Mouse (Mus musculus) lung, postnatal 25 days (tissue): Measurements from ENCODE around the gene Cplx3.
A peak's percentile ranks its signal among the peaks of the same experiment; 100 is the strongest.

Experiments used
- DNase-seq: peaks from one replicate; pipeline ENCODE4 v3.0.0; 2022; ENCODE audit warnings: low spot score

Gene Cplx3

DNA sequence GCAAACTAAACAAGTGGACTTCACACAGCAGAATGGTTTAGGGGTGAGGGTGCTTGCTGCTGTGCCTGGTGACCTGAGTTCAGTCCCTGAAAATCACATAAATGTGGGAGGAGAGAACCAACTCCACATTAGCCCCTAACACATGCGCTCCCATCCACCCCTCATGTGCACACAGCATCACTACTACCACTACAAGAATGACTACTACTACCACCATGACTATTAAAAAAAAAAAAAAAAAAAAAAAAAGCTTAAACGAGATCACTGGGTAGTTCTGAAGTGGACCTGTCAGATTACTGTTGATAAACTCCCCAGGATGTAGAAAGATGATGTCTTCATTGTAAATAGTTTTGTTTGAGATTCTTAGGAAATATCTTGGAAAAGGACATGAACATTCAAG is 46.5 kb downstream of the Cplx3 start:
- no peak for DNase-seq

DNA sequence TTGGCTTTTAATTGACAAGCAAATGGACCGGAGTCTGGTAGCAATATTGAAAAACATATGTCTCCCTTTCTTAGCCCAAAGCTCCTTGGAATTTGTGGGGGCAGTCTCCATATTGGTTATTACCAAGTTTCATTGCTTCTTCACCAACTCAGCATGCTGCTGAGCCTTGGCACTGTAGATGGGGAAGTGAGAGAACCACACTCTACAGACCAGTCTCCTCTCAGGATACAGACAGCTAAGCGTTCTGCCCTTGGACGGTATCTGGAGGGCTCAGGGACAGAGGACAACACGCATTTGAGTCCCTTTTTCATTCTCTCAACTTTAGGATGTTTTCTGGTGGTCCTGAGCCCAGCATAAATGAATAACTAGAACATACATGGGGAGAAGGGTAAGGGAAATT is 47.5 kb downstream of the Cplx3 start:
- DNase-seq, result no peak

DNA sequence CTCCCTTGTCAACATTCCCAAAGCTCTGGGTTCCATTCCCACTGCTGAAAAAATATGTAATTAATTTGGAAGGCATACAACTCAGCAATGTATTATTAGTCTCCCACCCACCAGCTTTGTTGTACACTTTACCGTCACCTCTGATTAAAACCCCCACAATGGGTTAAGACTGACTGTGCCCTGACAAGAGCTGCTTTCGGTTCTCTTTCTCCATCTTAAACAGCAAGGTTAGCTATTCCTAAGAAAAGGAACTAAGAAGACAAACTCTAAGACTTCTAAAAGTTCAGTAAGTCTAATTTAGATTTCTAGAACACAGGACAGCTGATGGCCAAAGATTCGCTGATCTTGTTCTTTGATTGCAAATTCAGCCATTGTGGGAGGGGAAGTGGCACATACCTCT is 48.9 kb downstream of the Cplx3 start:
- DNase-seq, result no peak

DNA sequence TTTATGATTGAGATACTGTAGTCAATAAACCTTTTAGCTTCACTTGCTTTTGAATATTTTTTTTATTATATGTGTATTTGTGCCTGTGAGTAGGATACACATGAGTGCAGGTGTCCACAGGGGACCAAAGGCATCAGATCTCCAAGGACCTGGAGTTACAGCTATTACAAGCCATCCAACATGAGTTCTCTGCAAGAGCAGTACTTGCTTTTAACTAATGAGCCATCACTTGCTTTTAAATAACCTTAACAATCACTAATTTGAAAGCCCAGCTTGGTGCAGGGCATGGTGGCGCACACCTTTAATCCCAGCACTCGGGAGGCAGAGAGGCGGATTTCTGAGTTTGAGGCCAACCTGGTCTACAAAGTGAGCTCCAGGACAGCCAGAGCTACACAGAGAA is 51.3 kb downstream of the Cplx3 start:
- no peak for DNase-seq

- no peak for DNase-seq
These were observed 53.0 kb downstream of the Cplx3 start for GRCm38 (mm10) chr9:57553119-57553518.

DNA sequence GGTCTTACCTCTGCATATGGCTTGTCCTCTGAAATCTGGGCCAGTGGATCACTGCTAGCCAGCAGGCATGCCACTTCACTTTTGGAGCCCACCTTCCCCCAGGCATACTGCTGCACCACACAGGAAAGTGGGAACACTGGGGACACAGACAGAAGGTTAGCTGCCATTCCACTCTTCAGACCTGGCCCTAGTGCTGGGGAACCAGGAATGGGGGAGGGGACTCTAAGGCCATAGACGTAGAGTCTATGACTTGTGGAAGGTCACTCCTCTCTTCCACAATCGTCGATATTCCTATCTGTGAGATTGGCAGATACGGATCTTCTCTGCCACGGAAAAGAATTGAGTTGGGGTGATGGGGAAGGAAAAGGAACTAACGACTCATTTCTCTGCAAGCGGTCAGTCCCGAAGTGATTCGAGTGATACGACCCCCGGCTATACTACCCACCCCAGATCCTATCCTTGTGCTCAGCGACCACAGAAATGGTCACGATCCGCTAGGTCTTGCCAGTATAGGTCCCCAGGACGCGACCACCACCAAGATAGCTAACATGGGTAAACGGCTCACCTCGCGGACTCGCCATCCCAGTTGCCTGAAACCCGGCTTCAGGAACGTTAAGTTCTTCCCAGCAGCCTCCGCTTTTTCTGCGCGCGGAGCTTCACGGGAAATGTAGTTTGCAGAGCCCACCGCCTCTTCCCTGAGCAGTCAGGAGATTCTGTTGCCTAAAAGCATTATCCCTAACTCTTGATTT is 53.8 kb downstream of the Cplx3 start, which contains the start of gene Mpi:
Gene Mpi, minus strand, starts transcription at position 625 of the 749 bp plus-strand sequence.
- peak; percentile 59 for DNase-seq

DNA sequence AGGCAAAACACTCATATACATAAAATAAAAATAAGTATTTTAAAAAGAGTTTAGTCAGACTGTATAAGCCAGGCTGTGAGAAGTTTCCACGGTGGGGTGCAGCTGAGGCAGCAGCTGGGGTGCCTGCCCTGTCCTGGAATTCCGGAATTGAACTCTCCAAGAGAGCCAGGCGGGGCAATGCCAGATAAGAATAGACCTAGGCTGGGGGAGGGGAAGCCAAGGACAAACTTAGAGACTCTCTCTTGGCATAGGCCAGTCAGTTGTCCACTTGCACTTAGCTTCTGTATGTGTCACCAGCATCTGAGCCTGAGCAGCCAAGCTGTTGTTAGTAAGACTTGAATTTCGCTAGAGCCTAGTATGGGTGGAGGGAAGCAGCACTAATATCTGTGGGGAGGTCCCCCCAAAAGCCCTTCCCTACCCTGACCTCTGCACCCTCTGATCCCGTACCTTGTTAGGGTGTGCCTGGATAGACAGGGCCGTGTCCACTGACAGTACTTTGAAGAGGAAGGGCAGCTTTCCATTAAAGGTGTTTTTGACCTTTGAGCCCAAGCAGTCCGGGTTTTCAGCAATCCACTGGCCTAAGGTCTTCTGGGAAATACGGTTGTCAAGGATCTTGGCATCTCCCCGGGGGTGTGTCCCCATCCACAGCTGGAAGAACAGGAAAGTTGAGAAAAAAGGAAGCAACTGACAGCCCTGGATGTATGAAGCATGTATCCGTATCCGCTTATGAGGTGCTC is 55.8 kb downstream of the Cplx3 start:
- peak; percentile 48 for DNase-seq
